Mouse (Mus musculus): ENCODE data around the gene Mdc1.

The Mdc1 gene

GRCm38 (mm10) chr17:35841076-35841950, at the start of gene Mdc1:
Gene Mdc1 (plus strand): TSS chr17:35841515.
- DNase-seq (ENCODE audit: low spot score): peak; percentile 93

GRCm38 (mm10) chr17:35792837-35793236, 48.5 kb upstream of the Mdc1 start:
- no peak for DNase-seq (ENCODE audit: low spot score)

GRCm38 (mm10) chr17:35795099-35795498, 46.2 kb upstream of the Mdc1 start:
- no peak for DNase-seq (ENCODE audit: low spot score)

GRCm38 (mm10) chr17:35795656-35796055, 45.7 kb upstream of the Mdc1 start:
- no peak for DNase-seq (ENCODE audit: low spot score)

- no peak for DNase-seq (ENCODE audit: low spot score)
Observed at GRCm38 (mm10) chr17:35796835-35797234, 44.5 kb upstream of the Mdc1 start.

GRCm38 (mm10) chr17:35800905-35801304, 40.4 kb upstream of the Mdc1 start:
- no peak for DNase-seq (ENCODE audit: low spot score)

GRCm38 (mm10) chr17:35803020-35803419, 38.3 kb upstream of the Mdc1 start:
- DNase-seq (ENCODE audit: low spot score): no peak

GRCm38 (mm10) chr17:35803858-35804399, 37.4 kb upstream of the Mdc1 start:
- DNase-seq (ENCODE audit: low spot score): no peak

GRCm38 (mm10) chr17:35808073-35808472, 33.2 kb upstream of the Mdc1 start:
- no peak for DNase-seq (ENCODE audit: low spot score)

GRCm38 (mm10) chr17:35809395-35809794, 31.9 kb upstream of the Mdc1 start:
- no peak for DNase-seq (ENCODE audit: low spot score)

- no peak for DNase-seq (ENCODE audit: low spot score)
Observed at GRCm38 (mm10) chr17:35810900-35811648, 30.2 kb upstream of the Mdc1 start.

GRCm38 (mm10) chr17:35812307-35812706, 29.0 kb upstream of the Mdc1 start:
- no peak for DNase-seq (ENCODE audit: low spot score)

- no peak for DNase-seq (ENCODE audit: low spot score)
Observed at GRCm38 (mm10) chr17:35812736-35813135, 28.6 kb upstream of the Mdc1 start.

GRCm38 (mm10) chr17:35813245-35813647, 28.1 kb upstream of the Mdc1 start:
- no peak for DNase-seq (ENCODE audit: low spot score)

- no peak for DNase-seq (ENCODE audit: low spot score)
Observed at GRCm38 (mm10) chr17:35813653-35814052, 27.7 kb upstream of the Mdc1 start.

- DNase-seq (ENCODE audit: low spot score): no peak
Observed at GRCm38 (mm10) chr17:35814678-35815077, 26.6 kb upstream of the Mdc1 start.

- DNase-seq (ENCODE audit: low spot score): no peak
Observed at GRCm38 (mm10) chr17:35815836-35816235, 25.5 kb upstream of the Mdc1 start.

GRCm38 (mm10) chr17:35816686-35817085, 24.6 kb upstream of the Mdc1 start:
- no peak for DNase-seq (ENCODE audit: low spot score)

- no peak for DNase-seq (ENCODE audit: low spot score)
Observed at GRCm38 (mm10) chr17:35817226-35817625, 24.1 kb upstream of the Mdc1 start.

- no peak for DNase-seq (ENCODE audit: low spot score)
Observed at GRCm38 (mm10) chr17:35820111-35820510, 21.2 kb upstream of the Mdc1 start.

GRCm38 (mm10) chr17:35821439-35822430, 19.6 kb upstream of the Mdc1 start, which contains the start of gene Ier3:
Gene Ier3 (plus strand): TSS chr17:35821684.
- DNase-seq (ENCODE audit: low spot score): peak; percentile 70

GRCm38 (mm10) chr17:35822564-35822963, 18.8 kb upstream of the Mdc1 start:
- no peak for DNase-seq (ENCODE audit: low spot score)
